Mouse (Mus musculus) CD4-positive, CD25-positive, alpha-beta regulatory T cell, adult 4 months (primary cell): ENCODE data around the gene Slc6a16. TPM values are rescaled to one million over a fixed set of nuclear protein-coding genes. Genes with fewer than 3 reads are reported as not detected.

Source experiments
- ATAC-seq: one replicate; pipeline ENCODE4 v1.8.0; 2017
- polyA plus RNA-seq, 2 experiments: library from polyadenylated mRNA; unstranded; fragments of 100-300 nt; shearing (Covaris generic); gene quantifications; one replicate each; pipeline ENCODE4 v1.2.1; 2017

Gene Slc6a16
- not detected for polyA plus RNA-seq

GRCm38 (mm10) chr7:45240633-45241388 lies at the start of gene Slc6a16:
TSS of gene Slc6a16 (plus strand) at chr7:45241085.
- no peak for ATAC-seq

GRCm38 (mm10) chr7:45191161-45191560 lies 49.7 kb upstream of the Slc6a16 start:
- no peak for ATAC-seq

- ATAC-seq: no peak
These were observed 49.0 kb upstream of the Slc6a16 start for GRCm38 (mm10) chr7:45191803-45192363.

GRCm38 (mm10) chr7:45192585-45193310 lies 48.1 kb upstream of the Slc6a16 start:
- ATAC-seq: no peak

- ATAC-seq: no peak
These were observed 47.5 kb upstream of the Slc6a16 start for GRCm38 (mm10) chr7:45193406-45193805.

- ATAC-seq: no peak
These were observed 46.8 kb upstream of the Slc6a16 start for GRCm38 (mm10) chr7:45193871-45194785.

GRCm38 (mm10) chr7:45195341-45196175 lies 45.3 kb upstream of the Slc6a16 start:
- ATAC-seq: no peak

GRCm38 (mm10) chr7:45196176-45196535 lies 44.7 kb upstream of the Slc6a16 start:
- ATAC-seq: no peak

- no peak for ATAC-seq
These were observed 43.9 kb upstream of the Slc6a16 start for GRCm38 (mm10) chr7:45196994-45197393.

GRCm38 (mm10) chr7:45198435-45198834 lies 42.5 kb upstream of the Slc6a16 start:
- no peak for ATAC-seq

GRCm38 (mm10) chr7:45198961-45199360 lies 41.9 kb upstream of the Slc6a16 start:
- no peak for ATAC-seq

GRCm38 (mm10) chr7:45202654-45203053 lies 38.2 kb upstream of the Slc6a16 start:
- ATAC-seq: no peak

GRCm38 (mm10) chr7:45204380-45205143 lies 36.3 kb upstream of the Slc6a16 start, which contains the start of gene Ccdc155:
TSS of gene Ccdc155 (minus strand) at chr7:45204892.
- peak; percentile 97 for ATAC-seq

GRCm38 (mm10) chr7:45208260-45208659 lies 32.6 kb upstream of the Slc6a16 start:
- no peak for ATAC-seq

- no peak for ATAC-seq
These were observed 29.8 kb upstream of the Slc6a16 start for GRCm38 (mm10) chr7:45211070-45211469.

GRCm38 (mm10) chr7:45211851-45212251 lies 29.0 kb upstream of the Slc6a16 start, which contains the start of gene Dkkl1:
TSS of gene Dkkl1 (minus strand) at chr7:45212147.
- ATAC-seq: peak; percentile 57

GRCm38 (mm10) chr7:45212356-45212755 lies 28.5 kb upstream of the Slc6a16 start:
- ATAC-seq: no peak

GRCm38 (mm10) chr7:45213708-45214107 lies 27.2 kb upstream of the Slc6a16 start:
- ATAC-seq: no peak

GRCm38 (mm10) chr7:45215673-45216441 lies 25.0 kb upstream of the Slc6a16 start, which contains the start of gene Tead2:
TSS of gene Tead2 (plus strand) at chr7:45215753.
- ATAC-seq: no peak
